Mouse (Mus musculus): ENCODE results near the gene Epb42.
"Not testable (repeated sequence)": the region's sequence is repeated elsewhere in the genome, so short reads cannot be mapped to it uniquely, and the experiment has no call there.

Gene Epb42

GRCm38 (mm10) chr2:121006986-121007385 is 29.9 kb downstream of the Epb42 start:
- peak; percentile 71 for DNase-seq

DNA sequence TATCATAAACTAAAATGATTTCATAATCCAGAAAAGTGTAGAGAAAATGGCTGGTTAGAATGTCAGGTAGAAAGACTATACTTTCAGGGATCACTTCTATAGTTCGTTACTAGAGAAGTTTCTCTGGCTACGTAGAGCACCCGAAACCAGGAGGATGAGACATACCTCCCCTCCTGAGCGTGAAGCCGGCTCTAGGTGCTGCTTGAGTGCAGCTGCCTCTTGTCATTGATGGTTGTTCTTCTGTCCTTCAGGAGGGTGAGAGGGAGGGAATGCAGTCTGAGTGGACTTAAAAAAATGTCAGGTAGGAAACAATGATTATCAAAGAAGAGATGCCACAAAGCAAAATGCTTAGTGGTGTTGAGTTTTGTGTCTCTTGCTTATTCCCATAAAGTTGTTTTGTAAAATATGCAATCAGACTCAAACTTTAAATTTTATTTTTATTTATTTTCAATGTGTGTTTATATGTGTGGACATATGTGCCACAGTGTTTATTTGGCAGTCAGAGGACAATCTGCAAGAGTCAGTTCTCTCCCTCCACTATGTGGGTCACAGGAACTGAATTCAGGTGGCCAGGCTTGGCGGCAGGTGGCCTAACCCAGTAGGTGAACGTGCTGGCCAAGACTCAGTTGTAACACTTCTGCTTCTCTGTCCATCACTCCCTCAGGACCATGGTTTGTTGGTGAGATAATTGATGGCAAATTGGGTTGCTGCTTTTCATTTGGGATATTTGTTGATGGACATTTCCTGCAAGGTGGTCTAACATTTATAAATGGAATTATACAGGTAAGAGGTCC is 32.7 kb downstream of the Epb42 start:
- peak; percentile 53 to 62 for DNase-seq

DNA sequence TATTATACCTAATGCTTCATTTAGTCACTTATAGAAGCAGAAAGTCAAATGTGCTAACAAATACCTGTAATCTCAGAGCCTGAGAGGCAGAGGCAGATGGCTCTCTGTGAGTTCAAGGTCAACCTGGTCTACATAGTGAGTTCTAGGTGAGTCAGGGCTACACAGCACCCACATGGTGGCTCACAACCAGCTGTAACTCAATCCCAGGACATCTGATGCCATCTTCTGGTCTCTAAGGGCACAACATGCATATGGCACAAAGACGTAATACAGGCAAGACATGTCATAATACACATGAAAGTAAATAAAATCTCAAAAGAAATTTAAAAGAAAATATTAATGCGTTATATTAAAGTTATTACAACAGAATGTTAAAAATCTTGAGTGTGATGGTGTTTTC is 33.3 kb downstream of the Epb42 start:
- peak in 1 of 2 experiments; percentile 21 for DNase-seq

GRCm38 (mm10) chr2:120998863-120999262 is 38.0 kb downstream of the Epb42 start:
- no peak for DNase-seq

DNA sequence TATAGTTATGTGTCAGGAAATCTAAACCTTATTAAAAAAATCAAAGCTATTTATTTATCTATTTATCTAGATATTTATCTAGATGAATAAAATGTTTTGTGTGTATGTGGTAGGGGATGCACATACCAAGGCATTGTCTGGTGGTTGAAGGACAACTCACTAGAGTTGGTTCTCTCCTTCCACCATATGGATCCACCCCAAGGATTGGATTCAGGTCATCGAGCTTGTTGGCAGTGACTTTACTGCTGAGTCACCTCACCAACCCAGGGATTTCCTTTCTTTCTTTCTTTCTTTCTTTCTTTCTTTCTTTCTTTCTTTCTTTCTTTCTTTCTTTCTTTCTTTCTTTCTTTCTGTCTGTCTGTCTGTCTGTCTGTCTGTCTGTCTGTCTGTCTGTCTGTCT is 40.3 kb downstream of the Epb42 start:
- DNase-seq: not testable (repeated sequence)

DNA sequence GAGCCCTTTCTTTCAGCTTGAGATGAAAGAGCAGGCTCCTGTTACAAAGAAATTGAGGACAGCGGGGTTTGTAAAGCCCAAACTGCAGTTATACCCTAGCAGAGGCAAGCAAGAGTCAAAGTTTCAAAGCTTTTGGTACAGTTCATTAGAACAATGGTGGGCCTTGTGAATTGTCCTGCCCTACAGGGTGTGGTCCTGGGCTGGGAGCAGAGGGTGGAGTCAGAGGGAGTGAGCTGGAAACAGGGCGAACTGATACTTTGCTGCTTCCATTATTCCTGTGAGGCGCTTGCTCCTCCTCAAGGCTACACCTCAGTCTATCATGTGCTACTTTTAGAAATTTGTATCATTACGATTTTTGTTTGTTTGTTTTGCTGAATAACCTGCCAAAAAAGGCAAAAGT is 45.7 kb downstream of the Epb42 start:
- DNase-seq: no peak

DNA sequence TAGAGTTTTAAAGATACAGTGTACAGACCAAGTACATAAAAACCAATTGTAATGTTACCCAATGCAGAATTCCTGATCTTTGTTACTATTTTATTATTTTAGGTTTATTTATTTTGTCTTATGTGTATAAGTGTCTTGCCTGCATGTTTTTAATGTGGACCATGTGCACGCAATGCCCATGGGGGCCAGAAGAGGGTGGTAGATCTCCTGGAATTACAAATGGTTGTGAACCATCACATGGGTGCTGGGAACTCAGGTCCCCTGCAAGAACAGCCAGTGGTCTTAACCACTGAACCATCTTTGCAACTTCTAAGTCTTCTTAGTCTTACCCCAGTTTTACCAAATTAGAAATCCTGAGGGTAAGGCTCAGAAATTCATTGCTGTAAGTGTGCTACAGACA is 51.6 kb downstream of the Epb42 start:
- DNase-seq: no peak

DNA sequence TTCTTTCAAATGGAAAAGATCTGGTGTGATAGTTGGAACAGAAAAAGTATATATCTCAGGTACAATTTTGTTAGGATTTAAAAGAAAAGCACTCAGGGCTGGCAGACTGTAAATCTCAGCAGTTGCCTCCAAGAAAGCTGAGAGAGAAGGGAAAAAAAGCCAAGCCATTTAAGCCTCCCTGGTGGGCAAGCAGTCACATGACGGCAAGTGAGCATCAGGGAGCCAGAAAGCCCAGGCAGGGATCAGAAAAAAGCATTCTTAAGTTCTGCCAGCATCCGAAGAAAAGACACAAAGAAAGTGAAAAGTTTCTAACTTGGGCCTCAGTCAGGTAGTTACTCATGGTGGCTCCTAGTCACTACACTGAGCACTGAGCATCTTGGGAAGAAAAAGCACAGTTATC is 53.3 kb downstream of the Epb42 start:
- peak in 1 of 2 experiments; percentile 19 for DNase-seq

DNA sequence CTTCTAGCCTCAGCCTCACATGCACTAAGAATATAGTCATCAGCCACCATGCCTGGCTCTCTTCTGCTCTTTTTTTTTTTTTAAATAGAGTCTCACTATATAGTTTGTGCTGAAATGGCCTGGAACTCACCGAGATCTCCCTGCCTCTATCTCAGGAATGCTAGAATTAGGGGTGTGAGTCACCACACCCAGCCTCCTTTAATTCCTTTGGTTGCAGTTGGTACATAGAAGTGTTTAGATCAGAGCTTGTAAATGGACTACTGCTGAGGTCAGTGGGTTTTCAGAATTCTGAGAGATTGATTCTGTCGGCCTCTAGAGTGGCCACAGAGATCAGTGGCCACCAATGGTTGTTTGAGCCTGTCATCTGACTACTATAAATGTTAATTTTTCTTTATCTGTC is 56.0 kb downstream of the Epb42 start:
- no peak for DNase-seq

DNA sequence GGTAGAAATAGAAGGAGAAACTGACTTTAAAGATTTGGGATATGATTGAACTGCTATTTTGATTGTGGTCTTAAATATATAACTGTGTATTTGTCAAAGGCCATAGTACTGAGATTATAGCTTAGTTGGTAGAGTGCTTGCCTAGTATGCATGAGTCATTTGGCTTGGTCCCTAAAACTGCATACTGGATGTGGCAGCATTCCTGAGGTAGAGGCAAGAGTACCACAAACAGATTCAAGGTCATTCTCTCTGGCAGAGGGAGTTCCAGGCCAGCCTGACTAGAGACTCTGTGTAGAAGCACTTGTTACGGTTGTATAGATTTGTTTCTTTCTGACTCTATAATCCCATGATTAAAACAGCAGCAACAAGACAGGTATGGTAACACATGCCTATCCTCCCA is 57.1 kb downstream of the Epb42 start:
- no peak for DNase-seq

- no peak for DNase-seq
Measured at GRCm38 (mm10) chr2:120978693-120979037, 58.2 kb downstream of the Epb42 start.

GRCm38 (mm10) chr2:120977926-120978692 is 58.8 kb downstream of the Epb42 start:
- no peak for DNase-seq

DNA sequence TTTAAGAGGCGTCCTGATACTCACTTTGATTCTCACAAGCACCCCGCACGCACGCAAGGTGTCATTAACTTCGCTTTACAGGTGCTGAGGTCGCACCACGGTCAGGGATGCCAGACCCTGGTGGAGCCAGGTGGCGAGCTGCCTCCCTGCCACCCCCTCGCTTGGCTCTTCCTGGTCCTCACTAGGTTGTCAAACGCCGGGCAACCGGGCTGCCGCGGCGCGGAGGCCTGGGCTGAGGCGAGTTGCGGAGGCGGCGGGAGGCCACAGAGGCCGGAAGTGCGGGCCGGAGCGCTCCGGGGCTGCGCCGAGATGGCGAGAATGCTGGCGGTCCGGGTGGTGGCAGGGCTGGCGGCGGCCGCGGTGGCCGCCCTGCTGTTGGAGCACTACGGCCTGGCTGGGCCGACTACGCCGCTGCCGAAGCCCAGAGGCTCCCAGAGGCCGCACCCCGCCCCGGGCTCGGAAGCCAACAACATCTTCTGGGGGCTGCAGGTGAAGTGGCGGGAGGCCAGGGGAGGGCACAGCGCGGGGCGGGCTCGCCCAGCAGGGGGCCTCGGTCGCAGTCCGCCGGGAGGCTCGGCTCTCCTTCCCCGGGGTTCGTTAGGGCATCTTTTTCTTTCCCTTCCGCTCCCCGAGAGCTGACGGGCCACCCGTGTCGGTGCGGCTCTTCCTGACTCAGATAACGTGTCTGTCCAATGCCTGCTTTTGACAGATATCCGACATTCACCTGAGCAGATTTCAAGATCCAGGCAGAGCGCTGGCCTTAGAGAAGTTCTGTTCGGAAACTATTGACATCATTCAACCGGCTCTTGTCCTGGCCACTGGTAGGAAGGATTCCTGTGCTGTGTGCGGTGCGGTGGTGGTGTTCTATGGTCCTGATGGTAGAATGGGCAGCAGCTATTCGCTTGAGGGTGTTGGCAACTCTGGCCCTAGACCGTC is 59.6 kb downstream of the Epb42 start, which contains the start of gene Tmem62:
Gene Tmem62 (plus strand): TSS at position 28 of the 936 bp plus-strand sequence.
- peak; percentile 78 to 79 for DNase-seq

DNA sequence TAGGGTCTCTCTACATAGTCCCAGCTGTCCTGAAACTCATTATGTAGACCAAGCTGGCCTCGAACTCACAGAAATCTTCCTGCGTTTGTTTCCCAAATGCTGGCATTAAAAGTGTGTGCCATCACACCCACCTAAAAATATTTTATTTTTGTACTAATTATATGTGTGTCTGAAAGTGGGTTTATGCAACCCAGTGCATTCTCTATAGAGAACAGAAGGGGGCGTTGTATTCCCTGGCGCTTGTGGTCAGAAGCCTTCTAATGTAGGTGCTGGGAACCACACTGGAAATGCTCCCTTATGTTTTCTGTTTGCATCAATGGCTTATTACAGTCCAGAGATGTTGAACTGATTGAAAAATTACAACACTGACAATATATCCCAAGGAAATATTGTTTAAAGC is 60.6 kb downstream of the Epb42 start:
- DNase-seq: peak; percentile 28 to 57

GRCm38 (mm10) chr2:120972964-120973363 is 63.9 kb downstream of the Epb42 start:
- peak in 1 of 2 experiments; percentile 14 for DNase-seq

DNA sequence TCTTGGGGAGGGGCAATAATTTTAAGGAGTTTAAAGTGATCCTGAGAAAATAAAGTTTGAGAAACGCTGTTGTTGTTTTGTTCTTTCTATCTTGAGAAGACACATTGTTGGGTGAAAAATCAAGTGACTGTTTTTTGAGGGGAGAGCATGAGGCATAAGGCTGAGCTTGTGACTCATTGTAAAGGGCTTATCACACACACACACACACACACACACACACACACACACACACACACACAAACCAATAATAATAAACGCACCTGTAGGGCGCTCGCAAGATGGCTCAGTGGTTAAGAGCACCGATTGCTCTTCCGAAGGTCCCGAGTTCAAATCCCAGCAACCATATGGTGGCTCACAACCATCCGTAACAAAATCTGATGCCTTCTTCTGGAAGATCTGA is 64.6 kb downstream of the Epb42 start:
- DNase-seq: not testable (repeated sequence)

DNA sequence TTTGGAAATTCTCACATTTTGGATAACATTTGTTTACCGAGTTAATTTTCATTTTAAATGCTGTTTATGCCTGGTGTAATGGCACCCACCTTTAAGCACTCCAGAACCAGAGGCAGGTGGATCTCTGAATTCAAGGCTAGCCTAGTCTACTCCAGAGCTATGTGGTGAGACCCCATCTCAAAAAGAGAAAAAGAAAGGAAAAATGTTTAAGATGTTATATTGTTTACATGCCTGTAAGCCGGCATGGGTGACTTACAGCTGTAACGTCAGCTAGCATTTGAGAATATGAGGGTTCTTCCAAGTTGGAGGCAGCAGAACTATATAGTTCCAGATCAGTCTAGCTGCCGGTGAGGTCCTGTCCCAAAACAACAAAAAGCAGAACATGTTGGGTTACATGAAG is 65.1 kb downstream of the Epb42 start:
- DNase-seq: no peak

DNA sequence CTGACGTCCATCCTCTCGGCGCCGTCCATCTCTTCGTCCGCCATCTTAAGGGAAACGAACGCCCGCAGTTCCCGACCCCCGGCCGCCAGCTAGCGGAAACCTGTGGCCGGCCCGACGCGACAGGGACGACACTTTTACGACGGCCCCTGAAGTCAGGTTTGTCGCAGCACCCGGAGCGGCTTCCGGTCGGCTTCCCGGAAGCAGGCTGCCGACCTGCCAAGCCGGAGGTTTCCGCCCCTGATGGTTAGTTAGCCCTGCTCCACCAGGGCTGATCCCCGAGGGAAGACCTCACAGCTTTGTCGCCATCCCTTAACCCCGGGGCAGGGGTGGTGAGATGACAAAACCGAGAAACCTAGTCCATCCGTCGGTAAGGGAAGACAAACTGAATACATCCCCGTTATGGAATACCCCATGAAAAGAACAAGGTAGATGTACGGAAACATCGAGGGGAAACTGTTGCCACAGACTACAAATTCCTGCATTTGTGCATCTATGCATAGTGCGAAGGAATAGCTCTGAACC is 66.3 kb downstream of the Epb42 start, which contains the start of gene Ubr1:
Gene Ubr1 (minus strand): TSS at position 157 of the 522 bp plus-strand sequence.
- peak; percentile 92 to 93 for DNase-seq

- peak; percentile 49 to 59 for DNase-seq
Measured at GRCm38 (mm10) chr2:120970045-120970539, 66.8 kb downstream of the Epb42 start.

Data from cerebellum, postnatal 10 days (tissue).